Mouse (Mus musculus): ENCODE measurements at regions not wholly inside any gene's neighbourhood (a gene's known extent, or its start where the extent isn't known, plus 50 kb on each side); places are given as distances from the start of the nearest gene placed in this dataset.

GRCm38 (mm10) chr16:31601278-31601677, 62.0 kb upstream of the Dlg1 start:
- TF ChIP-seq GATA1 (IDR thresholded peaks at IDR 0.05; ENCODE audit: borderline replicate concordance, low read length) (no peak), FLI1 (IDR thresholded peaks at IDR 0.05; ENCODE audit: low read length) (no peak)
